Mouse (Mus musculus): Measurements from ENCODE around the gene Habp4.

DNA sequence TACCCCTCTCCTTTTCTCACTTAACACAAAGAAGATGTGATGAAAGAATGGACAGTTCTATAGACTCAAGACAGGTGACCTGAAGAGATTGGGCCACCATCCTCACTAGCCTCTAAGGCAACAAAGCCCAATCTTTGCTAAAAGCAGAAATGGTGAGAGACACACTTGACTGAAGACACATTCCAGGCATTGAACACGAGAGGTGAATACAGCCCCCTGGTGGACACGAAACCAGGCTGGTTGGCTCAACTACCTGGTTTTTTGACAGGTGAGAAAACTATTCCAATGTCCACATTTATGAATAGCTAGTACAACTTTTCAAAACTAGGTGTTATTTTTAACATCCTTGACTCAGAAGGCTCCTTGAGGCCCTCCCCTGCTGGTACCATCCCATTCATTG is 43.1 kb downstream of the Habp4 start:
- TF ChIP-seq POLR2A (IDR thresholded peaks at IDR 0.05; ENCODE audit: control insufficient read depth, low read depth, low read length) (no peak), CTCF (IDR thresholded peaks at IDR 0.05; ENCODE audit: control insufficient read depth, insufficient read depth, insufficient replicate concordance, low read depth, low read length) (no peak)

All from testis, adult 2 months (tissue).